ENCODE assay signal across 9 mouse cellular contexts in genomic region chr10:86330993-86331680, GRCm38 (mm10). TPM values are rescaled to one million over a fixed set of nuclear protein-coding genes. Genes with fewer than 3 reads are reported as not detected.
DNase-seq lines count a peak whose midpoint lies in the region; ATAC-seq lines count a peak whose summit lies in the region.
"Had no signal": no experiment of that assay in that cellular context is flagged by ENCODE, and none has a peak within 500 bp of the region (broad histone marks: within the 10 kb centered on the region; RNA-seq: fewer than 3 reads in every experiment).

No protein-coding gene starts in this region.

- no peaks in the 10 kb centered on the region for H3K9me3 ChIP-seq in hindbrain, embryonic 10.5 days
- no peaks in the 10 kb centered on the region for H3K9me3 ChIP-seq in hindbrain, embryonic 12.5 days (replicated peaks)
- H3K9me3 ChIP-seq in midbrain, embryonic 15.5 days, result no peaks in the 10 kb centered on the region
- H3K9me3 ChIP-seq in midbrain, embryonic 13.5 days, result no peaks in the 10 kb centered on the region
- no peaks in the 10 kb centered on the region for H3K9me3 ChIP-seq in intestine, embryonic 15.5 days
- no peaks in the 10 kb centered on the region for H3K9me3 ChIP-seq in stomach, embryonic 16.5 days (replicated peaks; ENCODE audit: control insufficient read depth, low read length)

- no peak overlapping the region for H3K4me3 ChIP-seq in hindbrain, embryonic 10.5 days
- H3K4me3 ChIP-seq in hindbrain, embryonic 12.5 days, result no peak overlapping the region
- no peak overlapping the region for H3K4me3 ChIP-seq in midbrain, embryonic 15.5 days
- no peak overlapping the region for H3K4me3 ChIP-seq in midbrain, embryonic 13.5 days (replicated peaks)
- no peak overlapping the region for H3K4me3 ChIP-seq in intestine, embryonic 15.5 days (replicated peaks)
- H3K4me3 ChIP-seq in stomach, embryonic 16.5 days (replicated peaks; ENCODE audit: low read length), result no peak overlapping the region

- H3K36me3 ChIP-seq in hindbrain, embryonic 10.5 days, result peaks cover 8% of the 10 kb centered on the region; the same call in 1 of the 2 replicates
- H3K36me3 ChIP-seq in hindbrain, embryonic 12.5 days, result no peaks in the 10 kb centered on the region
- H3K36me3 ChIP-seq in midbrain, embryonic 15.5 days (replicated peaks), result no peaks in the 10 kb centered on the region
- H3K36me3 ChIP-seq in midbrain, embryonic 13.5 days, result no peaks in the 10 kb centered on the region
- H3K36me3 ChIP-seq in intestine, embryonic 15.5 days, result no peaks in the 10 kb centered on the region
- H3K36me3 ChIP-seq in stomach, embryonic 16.5 days (ENCODE audit: control insufficient read depth, insufficient read depth, low read length), result no peaks in the 10 kb centered on the region

- no peak overlapping the region; the same call in 1 of the 2 replicates for H3K9ac ChIP-seq in hindbrain, embryonic 12.5 days
- no peak overlapping the region for H3K9ac ChIP-seq in midbrain, embryonic 15.5 days
- H3K9ac ChIP-seq in midbrain, embryonic 13.5 days (replicated peaks), result no peak overlapping the region
- no peak overlapping the region for H3K9ac ChIP-seq in intestine, embryonic 15.5 days
- peak overlapping the region; percentile 51 for H3K9ac ChIP-seq in stomach, embryonic 16.5 days (ENCODE audit: low read length)

- ATAC-seq in hindbrain, embryonic 12.5 days (ENCODE audit: low FRiP score), result no peak
- no peak for ATAC-seq in midbrain, embryonic 15.5 days (replicated peaks)
- ATAC-seq in midbrain, embryonic 13.5 days, result no peak
- no peak for ATAC-seq in intestine, embryonic 15.5 days
- ATAC-seq in stomach, embryonic 16.5 days (ENCODE audit: insufficient read depth, low FRiP score), result no peak
- ATAC-seq in monocyte, adult 5-6 weeks (replicated peaks; ENCODE audit: insufficient number of reproducible peaks, low FRiP score, low TSS enrichment, poor library complexity, severe bottlenecking), result no peak

- H3K4me1 ChIP-seq in hindbrain, embryonic 10.5 days (replicated peaks), result peaks cover 48% of the 10 kb centered on the region
- H3K4me1 ChIP-seq in hindbrain, embryonic 12.5 days, result peaks cover 17% of the 10 kb centered on the region
- no peaks in the 10 kb centered on the region for H3K4me1 ChIP-seq in midbrain, embryonic 15.5 days
- 0 out of 2 replicates have a peak, but pooled peaks cover 4% of the 10 kb centered on the region for H3K4me1 ChIP-seq in midbrain, embryonic 13.5 days (replicated peaks)
- H3K4me1 ChIP-seq in intestine, embryonic 15.5 days (replicated peaks), result peaks cover 32% of the 10 kb centered on the region
- peaks cover 48% of the 10 kb centered on the region for H3K4me1 ChIP-seq in stomach, embryonic 16.5 days (ENCODE audit: control insufficient read depth, insufficient read depth, low read length)

- WGBS in hindbrain, embryonic 10.5 days, result 57% methylated on average over 5 of the region's 5 CpGs
- WGBS in hindbrain, embryonic 12.5 days, result 60% methylated on average over 5 of the region's 5 CpGs
- WGBS in midbrain, embryonic 15.5 days, result 70% methylated on average over 5 of the region's 5 CpGs
- WGBS in midbrain, embryonic 13.5 days, result 78% methylated on average over 5 of the region's 5 CpGs
- WGBS in intestine, embryonic 15.5 days, result 59% methylated on average over 5 of the region's 5 CpGs
- 66% methylated on average over 5 of the region's 5 CpGs for WGBS in stomach, embryonic 16.5 days

- no peak overlapping the region for H3K4me2 ChIP-seq in hindbrain, embryonic 12.5 days (replicated peaks)
- H3K4me2 ChIP-seq in midbrain, embryonic 15.5 days, result no peak overlapping the region
- H3K4me2 ChIP-seq in midbrain, embryonic 13.5 days (replicated peaks), result no peak overlapping the region
- H3K4me2 ChIP-seq in intestine, embryonic 15.5 days (replicated peaks), result no peak overlapping the region; the same call in 1 of the 2 replicates
- 0 out of 2 replicates have a peak overlapping the region, but pooled peaks have one; percentile 7 for H3K4me2 ChIP-seq in stomach, embryonic 16.5 days (ENCODE audit: low read depth, low read length)

- H3K27ac ChIP-seq in hindbrain, embryonic 10.5 days, result peak overlapping the region; percentile 50; the same call in 1 of the 2 replicates
- H3K27ac ChIP-seq in hindbrain, embryonic 12.5 days, result no peak overlapping the region; the same call in 1 of the 2 replicates
- peak overlapping the region; percentile 7; the same call in 1 of the 2 replicates for H3K27ac ChIP-seq in midbrain, embryonic 15.5 days
- H3K27ac ChIP-seq in midbrain, embryonic 13.5 days, result no peak overlapping the region
- peak overlapping the region; percentile 68 for H3K27ac ChIP-seq in intestine, embryonic 15.5 days
- peak overlapping the region; percentile 77 for H3K27ac ChIP-seq in stomach, embryonic 16.5 days (ENCODE audit: low read length)

- no peaks in the 10 kb centered on the region for H3K27me3 ChIP-seq in hindbrain, embryonic 10.5 days (ENCODE audit: insufficient read depth, poor library complexity, severe bottlenecking)
- H3K27me3 ChIP-seq in hindbrain, embryonic 12.5 days, result no peaks in the 10 kb centered on the region
- H3K27me3 ChIP-seq in midbrain, embryonic 15.5 days (replicated peaks), result no peaks in the 10 kb centered on the region
- H3K27me3 ChIP-seq in midbrain, embryonic 13.5 days, result no peaks in the 10 kb centered on the region
- H3K27me3 ChIP-seq in intestine, embryonic 15.5 days (replicated peaks), result no peaks in the 10 kb centered on the region
- no peaks in the 10 kb centered on the region for H3K27me3 ChIP-seq in stomach, embryonic 16.5 days (ENCODE audit: control insufficient read depth, insufficient read depth, low read length)

- DNase-seq in hindbrain, embryonic 10.5 days (ENCODE audit: low spot score), result no peak
- DNase-seq in gastrocnemius, postnatal 10 days, result no peak
- DNase-seq: left cerebral cortex, postnatal 4 days had no signal

RNA-seq across cellular contexts. Expression of gene Timp3, which starts 31.0 kb away (rescaled TPM):
- 24.8 and 31.4 TPM in 2 replicates for polyA plus RNA-seq in hindbrain, embryonic 10.5 days (2016; fragmentation: Nextera tagmentation; extraction: Ambion mirVana)
- polyA plus RNA-seq in hindbrain, embryonic 12.5 days (2016; fragmentation: Nextera tagmentation; extraction: Ambion mirVana), result 42.3 and 46.1 TPM in 2 replicates
- 31.1 and 33.9 TPM in 2 replicates for polyA plus RNA-seq in midbrain, embryonic 15.5 days (2015; fragmentation: Nextera tagmentation; extraction: Ambion mirVana)
- 16.3 and 19.9 TPM in 2 replicates for polyA plus RNA-seq in midbrain, embryonic 13.5 days (2015; fragmentation: Nextera tagmentation; extraction: Ambion mirVana)
- polyA plus RNA-seq in intestine, embryonic 15.5 days (2015; fragmentation: Nextera tagmentation; extraction: Ambion mirVana), result 44.6 and 46.9 TPM in 2 replicates
- polyA plus RNA-seq in stomach, embryonic 16.5 days (2015; fragmentation: Nextera tagmentation; extraction: Ambion mirVana), result 76.1 and 80.6 TPM in 2 replicates
- total RNA-seq in monocyte, adult 5-6 weeks (2017), result 0.10 TPM in 1 of 3 replicates, not detected in the others
- total RNA-seq in gastrocnemius, postnatal 10 days (2021), result 100 to 1,000 TPM; 104 to 106 TPM

Comparison
In these comparisons a context has a peak if more than half of its experiments do, and no peak if none do; other contexts are left out.
1. H3K27ac ChIP-seq: peak in hindbrain, embryonic 10.5 days (single experiment), midbrain, embryonic 15.5 days (single experiment), intestine, embryonic 15.5 days (single experiment) and stomach, embryonic 16.5 days (single experiment); none in hindbrain, embryonic 12.5 days (single experiment) and midbrain, embryonic 13.5 days (single experiment).